Mouse (Mus musculus): ENCODE results near the gene Vps72.

Vps72 gene

DNA sequence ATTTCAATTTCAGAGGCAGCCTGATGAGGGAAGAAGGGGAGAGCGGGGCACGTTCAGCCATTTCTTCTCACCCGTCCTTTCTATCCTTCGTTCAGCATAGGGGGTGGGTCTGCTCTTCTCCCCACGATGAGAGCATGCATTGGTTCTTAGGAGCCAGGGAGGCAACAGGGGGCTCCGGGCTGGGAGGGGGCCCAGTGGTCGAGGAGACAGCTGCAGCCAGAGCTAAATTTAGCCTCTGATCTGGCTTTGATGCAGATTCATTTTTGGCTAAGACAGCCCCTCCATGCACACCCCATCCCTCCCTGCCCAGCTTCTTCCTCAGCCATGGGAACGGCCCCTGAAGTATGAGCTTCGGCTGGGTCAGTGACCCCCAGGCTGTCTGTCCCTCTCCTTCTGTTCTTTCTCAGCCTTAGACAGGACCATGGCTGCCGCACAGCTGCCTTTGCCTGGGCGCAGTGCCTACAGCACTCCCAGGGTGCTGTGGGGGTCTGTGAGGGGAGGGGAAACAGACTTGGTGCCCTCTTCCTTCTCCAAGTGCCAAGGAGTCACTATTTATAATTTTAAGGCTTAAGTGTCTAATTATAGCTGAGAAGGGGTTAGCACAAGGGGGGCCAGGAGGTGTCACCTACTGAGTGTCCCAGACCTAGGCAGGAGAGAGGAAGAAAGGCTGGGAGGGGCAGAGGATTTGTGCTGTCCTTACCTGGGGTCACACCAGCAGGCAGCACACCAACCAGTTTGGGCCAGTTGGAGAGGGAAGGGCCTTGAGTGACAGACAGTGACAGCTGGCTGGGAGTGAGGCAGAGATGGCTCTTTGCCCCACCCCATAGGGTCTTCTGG lies 52.8 kb downstream of the Vps72 start:
- no peak for ATAC-seq (ENCODE audit: insufficient number of reproducible peaks, low FRiP score, low TSS enrichment)

DNA sequence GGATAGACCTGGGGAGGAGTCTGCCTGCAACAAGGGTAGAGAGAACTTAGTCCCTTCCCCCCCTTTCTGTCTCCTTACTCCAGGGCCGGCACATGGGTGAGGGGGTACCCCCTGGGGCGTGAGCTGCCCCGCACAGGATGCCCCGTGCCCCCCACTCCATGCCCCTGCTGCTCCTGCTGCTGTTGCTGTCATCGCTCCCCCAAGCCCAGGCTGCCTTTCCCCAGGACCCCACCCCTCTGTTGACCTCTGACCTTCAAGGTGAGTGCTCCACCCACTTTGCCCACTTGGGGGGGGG lies 53.4 kb downstream of the Vps72 start:
- ATAC-seq (ENCODE audit: insufficient number of reproducible peaks, low FRiP score, low TSS enrichment): no peak

DNA sequence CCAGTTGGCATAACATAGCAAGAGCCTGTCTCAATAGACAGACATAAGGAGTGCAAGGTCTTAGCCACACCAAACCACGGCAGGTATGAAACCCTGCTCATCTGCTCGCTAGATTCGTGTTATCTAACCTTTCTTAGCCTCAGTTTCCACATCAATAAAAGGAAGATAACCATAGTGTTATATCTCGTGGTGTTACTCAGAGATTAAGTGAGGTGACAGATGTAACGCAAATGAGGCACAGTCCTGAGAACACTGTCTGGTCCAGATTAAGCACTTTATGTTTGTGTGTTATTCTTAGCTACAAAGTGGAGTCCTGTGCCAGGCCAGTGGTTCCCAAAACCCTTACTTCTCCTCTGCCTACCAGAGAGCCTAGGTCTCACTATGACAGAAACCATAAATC lies 54.0 kb downstream of the Vps72 start:
- no peak for ATAC-seq (ENCODE audit: insufficient number of reproducible peaks, low FRiP score, low TSS enrichment)

DNA sequence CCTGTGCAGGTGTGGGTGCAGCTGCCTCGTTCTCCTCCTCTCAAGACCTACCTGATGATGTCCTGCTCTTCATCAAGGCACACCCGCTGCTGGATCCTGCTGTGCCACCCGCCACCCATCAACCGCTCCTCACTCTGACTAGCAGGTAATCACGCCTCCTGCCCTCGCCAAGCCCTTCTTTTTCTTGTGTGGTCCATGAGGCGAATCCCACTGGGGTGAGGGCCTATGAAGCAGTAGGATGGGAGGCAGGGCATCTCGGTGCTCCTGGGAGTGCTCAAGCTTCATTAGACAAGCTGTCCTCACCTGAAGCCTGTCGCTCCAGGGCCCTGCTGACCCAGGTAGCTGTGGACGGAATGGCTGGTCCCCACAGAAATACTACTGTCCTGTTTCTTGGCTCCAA lies 59.2 kb downstream of the Vps72 start:
- no peak for ATAC-seq (ENCODE audit: insufficient number of reproducible peaks, low FRiP score, low TSS enrichment)

DNA sequence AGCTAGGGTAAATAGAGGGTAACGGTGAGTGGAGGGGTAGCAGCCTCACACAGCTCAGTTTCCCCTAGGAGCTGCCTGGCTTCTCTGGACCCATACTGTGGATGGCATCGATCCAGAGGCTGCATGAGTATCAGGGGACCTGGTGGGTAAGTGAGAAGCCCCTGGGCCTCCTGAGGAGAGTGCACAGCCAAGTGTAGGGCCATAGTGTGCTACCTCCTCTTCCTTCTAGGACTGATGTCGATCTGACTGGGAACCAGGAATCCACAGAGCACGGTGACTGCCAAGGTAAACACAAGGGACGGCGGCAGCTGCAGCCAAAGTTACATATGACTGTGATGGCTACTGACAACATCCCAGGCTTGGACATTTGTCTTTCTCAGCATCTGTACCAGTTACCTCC lies 60.3 kb downstream of the Vps72 start:
- no peak for ATAC-seq (ENCODE audit: insufficient number of reproducible peaks, low FRiP score, low TSS enrichment)
